Mouse (Mus musculus) left cerebral cortex, adult 9 months (tissue): ENCODE results near the gene Cdh15.

Experiments used
- DNase-seq, 2 experiments: peaks; one replicate each; pipeline ENCODE4 v3.0.0; 2022; ENCODE audit warnings: low spot score in 2 of 2

Cdh15 gene

DNA sequence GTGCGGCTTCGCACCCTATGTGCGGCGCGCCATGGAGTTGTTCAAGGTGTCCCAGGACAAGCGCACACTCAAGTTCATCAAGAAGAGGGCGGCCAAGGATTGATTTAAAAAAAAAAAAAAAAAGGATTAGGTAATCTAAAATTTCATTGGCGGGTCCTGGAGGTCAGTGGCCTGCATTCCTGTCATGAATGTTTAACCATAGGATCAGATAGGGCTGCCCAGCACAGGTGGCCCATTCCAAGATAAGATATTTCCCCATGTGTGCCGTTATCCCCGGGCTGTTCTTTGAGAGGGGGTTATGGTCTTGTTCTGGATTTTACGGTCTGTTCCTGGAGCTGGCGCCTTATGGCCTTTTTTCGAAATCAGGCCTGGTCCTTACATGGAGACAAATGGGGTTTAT lies 11.1 kb upstream of the Cdh15 start:
- no peak for DNase-seq

DNA sequence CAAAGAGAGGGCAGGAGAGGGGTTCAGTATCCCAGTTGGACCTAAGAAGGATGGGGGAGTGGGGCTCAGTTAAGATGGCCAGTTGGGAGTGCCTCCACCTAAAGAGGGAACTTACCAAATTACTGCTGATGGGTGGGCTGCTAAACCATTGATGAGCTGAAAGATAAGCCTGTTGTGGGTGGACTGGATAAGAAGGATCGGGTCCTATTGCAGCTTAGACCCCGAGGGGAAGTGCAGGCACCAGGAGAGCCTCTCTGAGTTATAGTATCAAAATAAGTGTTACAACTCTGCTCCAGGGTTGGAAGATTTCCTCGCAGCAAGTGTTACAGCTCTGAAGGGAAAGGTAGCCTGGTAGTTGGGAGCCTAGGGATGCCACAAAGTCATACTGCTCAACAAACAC lies 3.6 kb upstream of the Cdh15 start:
- DNase-seq = no peak

DNA sequence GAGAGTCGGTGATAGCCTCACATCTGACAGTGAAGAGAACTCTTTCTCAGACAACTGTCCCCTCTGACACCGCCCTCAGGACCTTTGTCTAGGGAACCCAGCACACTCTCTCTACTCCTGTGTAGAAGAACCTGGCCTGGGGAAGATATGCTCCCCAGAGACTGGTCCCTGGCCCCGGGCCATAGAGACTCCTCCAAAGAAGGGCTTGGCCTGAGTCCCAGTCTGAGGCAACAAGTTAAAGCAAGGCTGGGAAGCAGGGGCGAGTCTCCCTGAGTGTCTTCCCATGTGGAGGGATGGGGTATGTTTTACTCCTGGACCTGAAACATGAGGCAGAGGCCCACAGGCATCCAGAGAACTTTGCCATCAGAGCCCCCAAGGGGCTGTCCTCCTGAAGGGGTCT lies 2.1 kb upstream of the Cdh15 start:
- no peak for DNase-seq

DNA sequence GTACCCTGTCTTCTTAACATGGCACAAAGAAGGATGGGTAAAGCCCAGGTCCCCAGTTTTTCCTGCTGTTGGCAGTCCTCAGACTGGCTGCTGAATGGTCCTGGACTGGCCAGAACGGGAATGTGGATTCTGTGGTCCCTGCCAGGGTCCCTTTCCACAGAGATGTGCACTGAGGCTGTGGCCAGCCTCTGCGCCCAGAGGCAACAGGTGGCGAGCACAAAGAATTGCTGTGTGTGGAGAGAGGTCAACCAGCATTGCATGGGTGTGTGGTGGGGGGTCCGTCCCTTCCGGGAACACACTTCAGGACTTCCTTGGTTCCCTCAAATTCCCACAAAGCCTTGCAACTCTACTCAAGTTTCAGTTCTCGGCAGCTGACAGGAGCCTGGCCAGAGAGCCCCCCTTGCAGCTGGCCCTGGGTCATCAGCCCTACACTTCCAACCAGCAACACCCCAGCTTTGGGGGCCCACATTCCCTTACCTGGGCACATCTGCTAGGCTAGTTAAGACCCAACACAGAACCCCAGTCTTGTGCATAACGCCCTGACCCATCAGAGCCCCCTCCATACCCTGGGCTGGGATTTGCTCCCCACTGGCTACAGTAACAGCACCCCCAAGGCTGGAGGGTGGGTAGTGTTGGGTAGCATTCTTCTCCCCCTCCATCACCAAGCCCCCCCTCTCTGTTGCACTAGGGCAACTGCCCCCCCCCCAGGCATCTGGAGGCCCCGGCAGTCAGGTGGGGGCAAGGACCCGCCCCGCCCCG lies 1.6 kb downstream of the Cdh15 start:
- DNase-seq = no peak

DNA sequence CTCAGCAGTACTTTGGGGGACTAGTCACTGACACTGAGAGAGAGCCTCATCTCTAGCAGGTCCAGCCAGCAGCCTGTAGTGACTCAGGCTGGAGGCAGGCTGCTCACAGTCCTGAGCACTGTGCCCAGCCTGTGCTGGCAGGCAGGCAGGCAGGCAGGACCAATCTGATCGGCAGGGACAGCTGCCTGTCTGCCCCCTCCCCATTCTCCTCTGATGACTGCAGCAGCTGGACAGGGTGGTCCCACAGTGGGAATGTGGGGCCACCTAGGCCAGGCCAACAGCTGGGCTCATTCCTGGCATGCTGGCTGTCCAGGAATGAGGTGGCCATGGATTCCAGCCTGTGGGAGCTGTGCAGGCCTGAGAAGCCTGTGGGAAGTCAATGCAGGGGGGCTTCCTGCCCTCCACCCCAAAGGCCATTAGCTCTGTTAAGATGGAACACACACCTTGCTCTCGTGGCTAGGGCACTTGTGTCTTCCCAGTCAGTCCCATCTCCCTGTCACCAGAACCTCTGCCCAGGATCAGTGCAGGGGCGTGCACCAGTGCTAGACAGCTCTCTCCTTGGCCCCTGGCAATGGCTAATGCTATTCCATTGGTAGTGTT lies 3.0 kb downstream of the Cdh15 start:
- no peak for DNase-seq

DNA sequence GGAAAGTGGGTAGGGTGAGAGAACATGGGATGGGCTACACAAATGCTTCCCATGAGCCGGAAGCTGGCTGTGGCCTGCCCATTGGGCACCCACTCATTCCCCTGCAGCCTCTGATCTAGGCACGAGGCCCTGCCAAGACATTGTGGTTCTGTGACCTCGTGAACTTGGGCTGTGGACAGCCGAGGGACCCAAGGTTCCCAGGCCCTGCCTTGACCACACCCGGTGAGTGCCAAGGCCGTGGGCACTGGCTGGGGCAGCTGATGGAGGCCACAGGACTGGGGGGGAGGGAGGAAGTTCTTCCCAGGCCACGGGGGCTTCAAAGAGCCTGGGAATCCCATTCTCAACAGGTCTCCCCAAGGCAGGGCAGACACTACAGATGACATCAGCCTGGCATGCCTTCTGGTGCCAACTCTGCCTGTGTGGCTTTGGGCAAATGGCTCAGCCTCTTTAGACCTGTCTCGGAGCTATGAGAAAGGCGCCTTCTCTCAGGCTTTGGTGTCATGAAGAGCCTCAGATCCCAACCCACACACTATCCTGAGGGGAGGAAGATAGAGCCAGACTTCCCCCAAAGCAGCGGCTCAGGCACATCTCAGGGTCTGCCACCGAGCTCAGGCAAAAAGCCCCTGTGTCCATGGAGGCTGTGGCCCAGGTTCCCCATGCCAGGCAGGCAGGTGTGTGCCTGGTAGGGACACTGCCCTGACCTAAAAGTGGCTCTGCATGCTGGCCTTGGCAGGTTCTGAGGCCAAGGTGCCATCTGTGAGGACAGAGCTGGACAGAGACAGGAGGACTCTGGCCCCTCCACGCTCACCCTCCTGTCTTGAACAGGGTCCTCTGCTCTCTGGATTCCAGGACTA lies 4.2 kb downstream of the Cdh15 start:
- no peak for DNase-seq

DNA sequence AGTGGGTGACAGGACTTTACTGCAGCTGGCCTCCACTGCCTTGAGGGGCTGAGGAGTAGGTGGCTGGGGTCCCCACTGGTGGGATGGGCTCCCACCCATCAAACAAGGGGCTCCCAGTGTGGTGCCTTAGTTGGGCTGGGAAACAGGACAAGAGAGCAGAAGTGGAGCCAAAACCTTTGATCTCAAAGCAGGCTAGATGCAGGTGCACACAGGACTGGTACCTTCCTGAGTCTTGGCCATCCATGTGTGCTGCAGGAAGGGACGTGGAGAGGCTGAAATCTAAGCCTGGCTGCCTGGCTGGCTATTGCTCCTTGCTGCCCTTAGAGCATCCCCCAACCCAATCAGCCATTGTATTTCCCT lies 4.8 kb downstream of the Cdh15 start:
- no peak for DNase-seq

DNA sequence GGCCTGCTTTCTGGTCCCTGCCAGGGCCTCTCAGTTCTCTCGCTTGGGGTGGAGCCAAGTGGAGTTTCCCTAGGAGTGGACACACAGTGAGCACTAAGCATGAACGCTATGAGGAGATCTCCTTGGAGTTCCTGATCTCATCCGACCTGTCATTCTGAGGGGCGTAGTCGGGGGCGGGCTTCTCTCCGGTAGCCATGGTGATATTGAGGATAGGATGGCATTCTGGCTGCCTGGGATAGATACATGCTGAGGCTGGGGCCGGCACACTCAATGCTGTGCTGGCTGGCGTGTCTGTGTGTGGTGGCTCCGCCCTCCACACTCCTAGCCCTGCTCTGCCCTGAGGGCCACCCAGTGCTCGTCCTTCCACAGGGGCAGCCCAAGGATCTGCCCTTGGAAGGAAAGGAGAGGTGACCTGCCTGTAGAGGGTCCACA lies 5.6 kb downstream of the Cdh15 start:
- DNase-seq = no peak

DNA sequence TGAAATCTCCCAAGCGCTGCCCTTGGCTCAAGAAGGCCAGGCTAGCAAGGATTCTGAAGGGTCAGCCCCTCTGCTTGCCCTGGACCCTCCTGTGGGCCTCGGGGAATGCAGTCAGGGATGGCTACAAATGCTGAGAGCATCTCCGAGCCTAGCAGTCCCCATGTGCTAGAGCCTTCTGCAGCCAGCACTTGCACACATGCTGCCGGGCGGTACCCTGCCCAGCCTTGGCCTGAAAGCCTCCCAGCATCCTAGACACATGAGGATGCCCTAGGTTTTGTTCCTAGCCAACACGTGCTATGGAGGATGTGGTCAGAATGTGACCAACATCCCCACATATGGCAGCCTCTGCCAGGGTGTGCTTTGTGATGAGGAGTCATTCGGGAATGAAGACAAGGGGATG lies 6.6 kb downstream of the Cdh15 start:
- no peak for DNase-seq

DNA sequence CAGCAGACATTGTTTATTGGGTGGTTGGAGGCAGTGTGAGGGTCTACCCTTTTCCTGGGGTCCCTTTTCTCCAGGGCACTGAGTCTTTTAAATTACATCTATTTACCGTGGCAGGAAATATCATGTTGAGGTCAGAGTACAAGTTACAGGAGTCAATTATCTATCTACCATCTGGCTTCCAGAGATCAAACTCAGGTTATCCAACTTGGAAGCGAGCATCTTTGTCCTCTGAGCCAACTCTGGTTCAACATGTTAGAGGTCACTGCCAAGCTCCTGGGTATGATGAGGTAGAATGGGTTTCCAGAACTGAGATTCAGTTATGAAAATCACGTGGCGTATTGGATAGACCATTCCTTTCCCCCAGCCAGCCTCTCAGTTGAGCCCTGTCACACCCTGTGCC lies 7.4 kb downstream of the Cdh15 start:
- no peak for DNase-seq

DNA sequence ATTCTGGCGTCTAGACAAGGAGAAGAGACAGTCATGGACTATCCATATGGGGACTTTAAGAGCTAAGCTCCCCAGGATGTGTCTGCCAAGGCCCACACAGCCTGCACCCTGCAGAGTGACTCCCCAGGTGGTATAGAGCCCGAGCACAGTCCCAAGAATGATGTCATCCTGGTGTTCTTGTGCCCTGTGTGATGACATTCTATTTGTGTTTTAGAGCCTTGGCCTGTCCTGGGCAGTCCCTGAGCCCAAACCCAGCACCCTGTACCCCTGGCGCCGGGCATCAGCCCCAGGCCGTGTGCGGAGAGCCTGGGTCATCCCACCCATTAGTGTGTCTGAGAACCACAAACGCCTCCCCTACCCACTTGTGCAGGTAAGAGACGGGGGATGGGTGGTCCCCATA lies 8.5 kb downstream of the Cdh15 start:
- DNase-seq = no peak

DNA sequence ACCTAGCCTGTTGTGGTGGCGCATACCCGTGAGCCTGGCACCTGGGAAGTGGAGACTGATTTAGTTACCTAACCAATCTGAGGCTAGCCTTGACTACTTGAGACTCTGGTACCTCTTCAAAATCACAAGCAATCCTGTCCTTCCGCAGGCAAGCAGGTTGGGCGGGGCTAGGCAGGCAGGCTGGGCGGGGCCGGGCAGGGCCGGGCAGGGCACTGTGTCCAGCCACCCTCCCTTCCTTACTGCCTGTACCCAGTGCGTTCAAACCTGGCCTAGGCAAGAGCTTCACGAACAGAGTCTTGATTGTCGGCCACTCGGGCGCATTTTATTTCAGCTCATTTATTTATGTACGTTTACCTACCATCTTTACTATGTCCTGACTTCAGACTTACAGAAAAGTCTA lies 12.1 kb downstream of the Cdh15 start:
- DNase-seq = no peak

DNA sequence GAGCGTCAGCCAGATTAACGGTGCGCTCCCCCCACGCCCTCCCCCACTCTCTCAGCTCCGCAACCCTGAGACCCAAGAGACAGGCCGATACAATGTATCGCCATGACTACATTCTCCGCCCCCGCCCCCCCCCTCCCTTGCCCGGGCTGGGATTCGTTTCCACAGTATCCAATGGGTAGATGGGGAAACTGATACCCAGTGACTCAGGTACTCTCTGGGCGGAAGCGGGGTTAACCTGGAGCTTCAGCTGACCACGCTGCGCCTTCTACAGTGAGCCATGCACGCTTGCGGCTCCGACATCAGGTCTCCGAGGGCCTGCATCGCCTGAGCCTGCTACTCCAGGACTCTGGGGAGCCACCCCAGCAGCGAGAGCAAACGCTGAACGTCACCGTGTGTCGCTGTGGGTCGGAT lies 17.0 kb downstream of the Cdh15 start:
- DNase-seq = no peak

DNA sequence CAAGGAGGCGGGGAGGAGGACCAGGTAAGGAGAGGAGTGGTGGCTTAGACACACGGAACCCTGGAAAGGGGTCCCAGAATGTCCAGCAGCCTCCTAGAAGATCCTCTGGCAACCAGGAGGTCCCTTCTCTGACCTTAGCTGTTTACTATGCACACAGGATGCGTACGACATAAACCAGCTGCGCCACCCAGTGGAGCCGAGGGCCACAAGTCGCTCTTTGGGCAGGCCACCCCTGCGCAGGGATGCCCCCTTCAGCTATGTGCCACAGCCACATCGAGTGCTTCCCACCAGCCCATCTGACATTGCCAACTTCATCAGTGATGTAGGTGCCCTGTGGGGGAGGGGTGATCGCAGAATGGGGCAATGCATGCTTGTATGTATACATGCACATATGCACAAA lies 17.7 kb downstream of the Cdh15 start:
- no peak for DNase-seq

DNA sequence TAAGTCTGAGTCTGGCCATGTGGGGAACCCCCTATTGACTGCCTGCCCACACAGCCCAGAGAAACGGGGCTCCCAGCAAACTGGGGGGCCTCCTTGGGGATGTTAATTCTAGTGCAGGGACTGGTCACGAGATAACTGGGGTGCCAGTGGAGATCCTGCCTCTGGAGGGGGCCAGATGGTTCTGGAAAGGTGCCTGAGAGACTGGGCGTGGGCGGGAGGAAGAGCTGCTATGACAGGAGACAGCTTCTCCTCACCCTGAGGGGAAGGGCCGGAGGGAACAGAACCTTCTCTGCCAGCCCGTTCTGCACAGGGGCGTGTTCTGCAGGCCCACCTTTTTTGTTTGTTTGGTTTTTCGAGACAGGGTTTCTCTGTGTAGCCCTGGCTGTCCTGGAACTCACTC lies 18.5 kb downstream of the Cdh15 start:
- DNase-seq = no peak

DNA sequence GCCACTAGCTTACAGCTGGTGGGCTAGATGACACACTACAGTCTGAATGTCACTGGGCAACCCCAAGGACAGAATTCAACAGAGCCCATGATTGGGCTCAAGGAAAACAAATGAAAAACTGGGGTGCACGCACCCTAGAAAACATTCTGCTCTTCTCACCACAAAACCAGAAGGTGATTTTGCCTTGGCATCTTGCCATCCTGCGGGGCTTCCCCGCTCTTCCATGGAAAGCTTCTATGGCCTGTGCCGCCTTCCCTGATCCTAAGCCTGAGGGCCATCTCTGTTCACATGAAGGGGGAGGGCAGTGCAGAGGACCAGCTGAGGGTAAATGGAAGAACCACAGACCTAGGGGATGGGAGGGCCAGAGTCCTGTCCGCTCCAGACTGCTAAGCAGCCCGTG lies 20.2 kb downstream of the Cdh15 start:
- DNase-seq = no peak

DNA sequence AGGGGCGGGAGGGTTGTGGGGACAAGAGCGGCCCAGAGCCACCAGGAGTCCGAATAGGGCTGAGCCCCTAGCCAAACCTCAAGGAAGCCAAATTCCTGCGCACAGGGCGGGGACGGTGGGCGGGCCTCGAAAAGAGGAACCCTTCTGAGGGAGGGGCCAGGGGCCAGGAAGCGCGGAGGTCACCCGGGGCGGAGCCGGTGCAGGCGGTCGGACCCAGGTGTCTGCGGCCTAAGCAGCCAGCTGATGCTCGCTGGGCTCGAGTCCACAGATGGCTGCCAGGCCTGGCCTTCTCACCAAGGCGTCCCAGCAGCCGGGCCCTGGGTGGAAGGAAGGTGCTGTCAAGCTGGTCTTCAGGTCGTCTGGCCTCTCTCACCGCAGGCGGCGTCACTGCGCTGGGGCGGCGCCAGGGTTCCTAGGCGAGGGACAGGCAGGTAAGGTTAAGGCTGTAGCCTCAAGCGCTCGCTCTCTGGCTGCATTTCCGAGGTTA lies 22.7 kb downstream of the Cdh15 start:
- DNase-seq = no peak

DNA sequence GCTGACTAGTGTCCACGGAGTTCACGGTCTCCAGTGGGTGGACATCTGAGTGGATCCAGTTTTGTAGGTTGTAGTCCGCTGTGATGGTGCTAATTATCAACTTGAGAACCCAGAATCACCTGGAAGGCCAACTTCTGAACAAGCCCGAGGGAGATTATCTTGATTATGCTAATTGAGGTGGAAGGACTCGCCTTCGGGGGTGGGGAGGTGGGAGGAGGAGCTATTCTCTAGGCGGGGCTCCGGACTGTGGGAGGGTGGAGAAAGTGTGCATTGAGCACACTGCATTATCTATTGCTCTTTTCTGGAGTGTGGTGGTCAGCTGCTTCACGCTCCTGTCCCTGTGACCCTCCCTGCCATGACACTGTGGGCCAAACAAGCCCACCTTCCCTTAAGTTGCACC lies 23.9 kb downstream of the Cdh15 start:
- no peak for DNase-seq

DNA sequence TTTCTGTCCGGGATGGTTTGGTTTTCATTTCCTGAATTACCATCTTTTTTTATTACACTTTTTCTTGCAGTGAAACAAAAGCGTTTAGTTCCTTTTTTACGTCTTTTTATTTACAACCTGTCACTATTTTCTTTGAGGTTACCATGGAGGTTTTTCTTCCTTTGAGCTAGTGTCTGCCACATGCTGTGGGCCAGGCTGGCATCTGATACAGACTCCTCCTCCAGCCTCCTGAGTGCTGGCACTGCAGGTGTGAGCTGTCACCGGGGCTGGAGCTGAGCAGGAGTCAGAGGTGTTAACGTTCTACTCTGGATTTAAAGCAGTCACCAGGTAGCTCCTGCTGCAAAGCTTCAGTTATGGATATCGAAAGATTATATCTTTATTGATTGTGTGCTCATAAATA lies 25.4 kb downstream of the Cdh15 start:
- no peak for DNase-seq

DNA sequence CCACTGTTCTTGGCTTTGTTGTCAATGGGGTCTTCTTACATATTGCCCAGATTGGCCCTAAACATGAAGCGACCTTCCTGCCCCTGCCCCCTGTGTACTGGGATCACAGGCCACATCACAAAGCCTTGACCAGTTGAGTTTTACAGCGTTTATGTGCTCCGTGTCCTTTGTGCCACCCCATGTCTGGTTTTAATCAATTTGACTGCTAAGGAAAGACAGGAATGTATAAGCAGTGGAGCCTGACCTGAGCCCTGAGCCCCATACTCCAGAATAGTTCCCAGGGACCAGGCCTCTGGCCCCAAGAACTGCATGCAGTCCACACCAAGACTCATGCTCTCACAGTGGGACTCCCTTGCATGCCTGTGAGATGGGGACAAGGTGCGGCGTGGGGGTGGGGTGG lies 27.4 kb downstream of the Cdh15 start:
- DNase-seq = no peak

DNA sequence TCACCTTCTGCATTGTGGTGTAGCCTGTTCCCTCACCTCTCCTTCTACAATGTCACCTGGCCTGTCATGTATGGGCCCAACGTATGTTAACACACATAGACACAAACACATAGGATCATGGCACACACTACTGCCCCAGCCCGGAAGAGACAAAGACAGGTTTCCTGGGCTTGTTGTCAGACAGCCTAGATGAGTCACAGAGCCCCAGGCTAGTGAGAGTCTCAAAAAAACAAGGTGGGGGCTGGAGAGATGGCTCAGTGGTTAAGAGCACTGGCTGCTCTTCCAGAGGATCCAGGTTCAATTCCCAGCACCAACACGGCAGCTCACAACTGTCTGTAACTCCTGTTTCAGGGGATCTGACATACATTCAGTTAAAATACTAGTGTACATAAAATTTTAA lies 30.5 kb downstream of the Cdh15 start:
- DNase-seq = no peak

DNA sequence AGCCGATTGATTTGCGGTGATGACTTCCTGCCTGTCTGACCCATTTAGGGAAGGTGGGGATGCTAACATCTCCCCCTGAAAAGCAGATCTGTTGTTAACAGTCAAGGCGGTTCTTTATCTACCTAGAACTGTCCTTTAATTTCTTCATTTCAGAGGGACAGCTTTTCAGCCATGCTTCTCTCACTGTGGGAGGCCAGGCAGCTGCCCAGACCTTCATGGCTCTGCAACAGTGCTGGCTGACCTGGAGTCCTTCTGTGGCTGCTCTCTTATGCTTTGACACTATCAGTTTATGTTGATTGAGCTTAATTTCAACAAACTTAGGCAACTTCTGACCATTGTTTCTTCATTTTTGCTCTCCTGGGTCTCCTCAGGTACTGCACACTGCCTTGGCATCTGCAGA lies 32.5 kb downstream of the Cdh15 start:
- DNase-seq = no peak

DNA sequence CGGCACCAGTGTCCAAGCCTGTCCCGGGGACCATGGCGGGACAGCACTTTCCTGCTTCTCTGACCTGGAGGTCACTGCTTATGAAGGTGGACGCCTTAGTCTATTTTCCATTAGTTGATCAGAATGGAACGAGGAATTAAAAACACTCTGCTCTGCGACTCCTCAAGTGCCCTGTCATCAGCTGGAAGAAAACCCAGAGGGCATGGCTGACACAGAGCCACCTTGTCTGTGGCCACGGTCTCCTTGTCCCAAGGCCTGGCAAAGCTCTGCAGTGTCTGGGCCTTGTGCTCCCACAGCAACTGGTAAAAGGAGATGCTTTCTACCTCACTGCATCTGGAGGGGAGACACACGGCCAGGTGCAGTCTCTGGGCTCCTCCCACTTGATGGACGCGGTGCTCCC lies 35.9 kb downstream of the Cdh15 start:
- no peak for DNase-seq
